Mouse (Mus musculus) 3T3-L1 (cell line): ENCODE results near the gene Nupr1l.
A peak's percentile ranks its signal among the peaks of the same experiment; 100 is the strongest.
"Not testable (repeated sequence)": the region's sequence is repeated elsewhere in the genome, so short reads cannot be mapped to it uniquely, and the experiment has no call there.

Experiments
- DNase-seq: peaks from one replicate; pipeline ENCODE4 v3.0.0-alpha.2; 2015; ENCODE audit warnings: low read depth, low spot score

Nupr1l gene

DNA sequence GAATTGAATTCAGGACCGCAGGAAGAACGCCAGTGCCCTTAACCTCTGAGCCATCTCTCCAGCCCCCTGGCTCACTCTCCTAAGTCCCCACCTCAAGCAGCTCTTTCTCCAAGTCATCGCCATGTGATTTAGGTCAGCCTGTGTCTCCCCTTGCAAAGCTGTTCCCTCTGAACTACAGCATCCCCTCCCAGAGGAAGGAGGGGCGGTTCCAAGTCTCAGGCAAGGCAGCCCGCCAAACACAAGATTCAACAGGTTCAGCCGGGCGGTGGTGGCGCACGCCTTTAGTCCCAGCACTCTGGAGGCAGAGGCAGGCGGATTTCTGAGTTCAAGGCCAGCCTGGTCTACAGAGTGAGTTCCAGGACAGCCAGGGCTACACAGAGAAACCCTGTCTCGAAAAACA, 7.2 kb downstream of the Nupr1l start:
- not testable (repeated sequence) for DNase-seq

DNA sequence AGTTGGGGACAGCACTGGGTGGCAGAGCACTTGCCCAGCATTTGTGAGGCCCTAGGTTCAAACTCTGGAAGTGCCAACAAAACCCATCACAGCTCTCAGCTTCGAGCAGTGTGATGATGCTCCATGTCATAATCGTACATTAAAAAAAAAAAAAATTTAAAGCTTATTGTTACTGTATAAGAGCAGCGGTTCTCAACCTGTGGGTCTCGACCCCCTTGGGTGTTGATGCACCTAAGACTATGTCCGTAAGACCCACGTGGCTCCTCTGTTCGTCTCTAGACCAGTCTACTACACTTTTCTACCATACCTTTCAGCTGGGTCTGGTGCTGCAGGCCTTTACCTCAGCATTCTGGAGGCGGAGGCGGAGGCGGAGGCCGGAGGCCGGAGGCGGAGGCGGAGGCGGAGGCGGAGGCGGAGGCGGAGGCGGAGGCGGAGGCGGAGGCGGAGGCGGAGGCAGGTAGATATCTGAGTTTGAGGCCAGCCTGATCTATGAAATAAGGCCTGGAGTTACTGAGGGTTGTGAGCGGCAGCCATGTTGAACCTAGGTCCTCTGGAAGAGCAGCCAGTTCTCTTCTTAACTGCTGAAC, 9.8 kb downstream of the Nupr1l start:
- DNase-seq = no peak

DNA sequence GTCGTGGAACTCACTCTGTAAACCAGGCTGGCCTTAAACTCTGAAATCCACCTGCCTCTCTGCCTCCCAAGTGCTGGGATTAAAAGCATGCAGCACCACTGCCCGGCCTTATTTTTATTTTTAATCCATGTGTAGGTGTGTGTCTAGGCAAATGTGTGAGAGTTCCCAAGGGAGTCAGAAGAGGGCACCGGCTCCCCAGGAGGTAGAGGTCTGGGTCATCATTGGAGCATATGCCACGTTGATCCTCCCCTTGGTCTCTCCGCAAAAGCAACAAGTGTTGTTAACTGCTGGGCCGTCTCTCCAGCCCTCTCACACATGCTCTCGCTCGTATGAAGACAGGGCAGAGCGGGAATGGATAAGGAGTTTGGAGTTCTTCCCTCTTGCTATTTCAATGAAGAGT, 10.4 kb downstream of the Nupr1l start:
- no peak for DNase-seq

DNA sequence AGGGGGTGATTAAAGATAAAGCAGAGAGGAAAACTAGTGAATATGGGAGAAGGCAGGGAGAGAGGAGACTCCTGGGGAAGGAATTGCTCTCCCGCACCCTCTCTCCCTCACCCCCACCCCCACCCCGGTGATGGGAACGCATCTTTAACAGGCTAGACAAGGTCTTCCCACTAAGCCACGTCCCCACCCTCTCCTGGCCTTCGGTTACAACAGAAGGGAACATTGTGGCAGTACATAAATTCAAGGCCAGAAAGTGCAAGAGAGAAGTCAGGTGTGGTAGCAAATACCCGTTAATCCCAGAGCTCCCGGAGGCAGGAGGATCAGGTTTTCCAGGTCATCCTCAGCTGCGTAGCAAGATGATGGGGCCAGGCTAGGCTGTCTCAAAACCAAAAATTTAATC, 11.0 kb downstream of the Nupr1l start:
- no peak for DNase-seq

DNA sequence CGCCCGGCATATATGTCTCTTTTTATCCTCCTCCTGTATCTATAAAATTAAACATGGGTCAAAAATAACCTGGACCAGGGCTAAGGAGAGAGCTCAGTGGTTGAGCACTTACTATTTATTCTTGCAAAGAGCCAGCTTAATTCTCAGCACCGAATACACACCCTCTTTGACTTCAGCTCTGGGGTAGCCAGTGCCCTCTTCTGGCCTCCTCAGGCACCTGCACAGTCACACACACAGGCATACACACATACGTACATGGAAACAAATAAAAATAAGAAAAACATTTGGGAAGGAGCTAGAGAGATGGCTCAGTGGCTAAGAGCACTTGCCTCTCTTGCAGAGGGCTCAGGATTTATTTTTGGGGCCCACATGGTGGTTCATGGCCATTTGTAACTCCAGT, 13.6 kb downstream of the Nupr1l start:
- DNase-seq = no peak

DNA sequence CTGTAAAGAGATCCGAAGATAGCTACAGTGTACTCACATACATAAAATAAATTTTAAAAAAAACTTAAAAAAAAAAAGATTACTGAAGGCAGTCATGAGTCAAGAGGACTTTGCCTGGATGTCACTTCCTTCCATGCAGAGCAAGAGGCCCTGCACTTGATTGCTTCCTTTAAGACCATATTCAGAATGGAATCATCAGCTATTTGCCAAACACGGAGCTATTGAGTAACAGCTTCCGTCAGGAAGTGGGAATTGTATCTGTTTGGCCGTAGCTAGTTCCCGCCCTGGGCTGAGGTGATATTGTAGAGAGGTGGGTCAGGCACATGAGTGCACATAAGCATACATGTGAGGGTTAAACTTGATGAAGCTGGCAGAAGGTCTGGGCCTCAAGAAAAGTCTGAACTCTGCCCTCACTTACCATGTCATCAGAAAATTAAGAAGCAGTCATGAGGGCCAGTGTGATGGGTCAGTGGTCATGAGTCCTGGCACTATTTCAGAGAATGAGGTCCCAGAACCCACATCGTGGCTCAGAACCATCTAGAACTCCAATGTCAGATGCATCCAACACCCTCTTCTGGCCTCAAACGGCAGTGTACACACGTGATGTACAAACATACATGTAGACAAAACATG, 16.6 kb downstream of the Nupr1l start:
- DNase-seq = no peak

DNA sequence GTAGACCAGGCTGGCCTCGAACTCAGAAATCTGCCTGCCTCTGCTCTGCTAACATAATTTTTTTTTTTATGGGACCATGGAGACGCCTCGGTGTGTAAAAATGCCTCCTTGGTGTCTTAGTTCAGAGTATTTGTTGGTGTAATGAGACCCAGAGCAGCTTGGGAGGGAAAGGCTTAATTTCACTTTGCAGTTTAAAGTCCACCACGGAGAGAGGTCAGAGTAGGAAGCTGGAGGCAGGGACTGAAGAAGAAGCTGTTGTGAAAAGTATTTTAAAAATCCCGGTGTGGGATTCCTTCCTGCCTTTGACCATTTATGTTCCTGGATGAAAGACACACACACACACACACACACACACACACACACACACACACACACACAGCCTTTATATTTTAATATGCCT, 17.6 kb downstream of the Nupr1l start:
- no peak for DNase-seq

DNA sequence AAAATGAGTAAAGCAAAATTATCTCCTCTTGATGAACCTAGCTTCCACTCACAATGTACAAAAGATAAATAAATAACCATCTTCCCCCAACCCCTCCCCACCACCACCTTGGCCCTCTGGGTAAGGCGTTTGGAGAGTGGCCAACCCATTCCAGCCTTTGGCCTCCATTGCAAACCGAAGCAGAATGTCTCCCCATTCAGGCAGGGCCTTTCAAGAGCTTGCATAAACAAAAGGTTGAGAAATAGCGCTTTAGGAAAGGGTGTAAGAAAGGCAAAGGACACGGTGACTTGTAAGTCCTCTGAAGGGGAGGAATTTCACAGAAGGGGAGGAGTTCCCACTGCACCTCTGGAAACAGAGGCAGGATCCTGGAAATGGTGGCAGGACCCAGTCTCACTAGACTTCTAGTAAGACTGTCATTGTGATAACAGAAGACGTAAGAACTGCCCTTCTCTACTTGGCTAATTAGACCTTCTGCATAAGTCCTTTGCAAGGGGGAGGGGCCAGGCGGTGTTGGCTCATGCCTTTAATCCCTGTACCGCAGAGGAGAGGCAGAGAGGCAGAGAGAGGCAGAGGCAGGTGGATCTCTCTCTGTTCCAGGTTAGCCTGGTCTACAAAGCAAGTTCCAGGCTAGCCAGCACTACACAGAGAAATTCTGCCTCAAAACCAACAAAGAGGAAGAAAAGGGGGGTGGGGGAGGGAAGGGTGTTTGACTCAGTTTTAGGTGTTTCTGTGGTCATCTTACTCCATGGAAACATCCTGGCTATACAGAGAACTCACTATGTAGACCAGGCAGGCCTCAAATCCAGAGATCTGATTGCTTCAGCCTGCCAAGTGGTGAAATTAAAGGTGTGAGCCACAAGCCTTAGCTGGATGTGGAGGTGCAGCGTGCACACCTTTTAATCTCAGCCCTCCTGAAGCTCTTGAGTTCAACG, 21.9 kb downstream of the Nupr1l start:
- no peak for DNase-seq

DNA sequence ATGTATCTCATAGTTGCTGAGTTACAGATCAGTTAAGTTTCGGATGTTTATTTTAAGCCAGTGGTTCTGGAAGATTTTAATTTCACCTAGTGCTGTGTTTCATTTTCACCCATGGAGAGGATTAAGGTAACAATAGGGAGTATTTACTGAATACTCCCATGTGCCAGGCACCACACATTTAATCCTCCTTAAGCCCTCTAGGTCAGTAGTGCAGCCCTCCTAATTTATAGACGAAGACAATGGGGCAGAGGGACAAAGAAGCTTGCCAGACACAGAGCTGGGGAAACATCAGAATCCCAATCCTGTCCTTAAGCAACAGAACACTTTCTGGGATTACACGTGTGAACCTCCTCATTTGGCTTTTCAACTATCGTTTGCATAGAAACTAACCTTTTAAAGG, 28.6 kb downstream of the Nupr1l start:
- no peak for DNase-seq

DNA sequence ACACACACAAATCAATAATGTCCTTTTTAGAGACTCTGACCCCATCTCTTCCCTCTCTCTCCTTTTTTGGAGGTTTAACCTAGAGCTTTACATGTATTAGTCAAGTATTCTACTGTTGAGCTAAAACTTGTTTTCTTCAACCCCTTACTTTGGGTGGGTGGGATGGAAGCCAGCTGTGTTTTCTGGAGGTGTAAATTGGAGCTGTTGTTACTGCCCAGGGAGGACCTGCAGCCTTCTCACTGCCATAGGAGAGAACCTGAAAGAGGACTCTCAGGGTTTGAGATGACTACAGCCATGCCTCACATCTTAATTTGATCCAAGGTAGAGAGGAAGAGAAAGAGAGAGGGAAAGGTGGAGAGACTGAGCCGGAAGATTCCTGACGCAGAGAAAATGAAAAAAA, 31.9 kb downstream of the Nupr1l start:
- DNase-seq = no peak

DNA sequence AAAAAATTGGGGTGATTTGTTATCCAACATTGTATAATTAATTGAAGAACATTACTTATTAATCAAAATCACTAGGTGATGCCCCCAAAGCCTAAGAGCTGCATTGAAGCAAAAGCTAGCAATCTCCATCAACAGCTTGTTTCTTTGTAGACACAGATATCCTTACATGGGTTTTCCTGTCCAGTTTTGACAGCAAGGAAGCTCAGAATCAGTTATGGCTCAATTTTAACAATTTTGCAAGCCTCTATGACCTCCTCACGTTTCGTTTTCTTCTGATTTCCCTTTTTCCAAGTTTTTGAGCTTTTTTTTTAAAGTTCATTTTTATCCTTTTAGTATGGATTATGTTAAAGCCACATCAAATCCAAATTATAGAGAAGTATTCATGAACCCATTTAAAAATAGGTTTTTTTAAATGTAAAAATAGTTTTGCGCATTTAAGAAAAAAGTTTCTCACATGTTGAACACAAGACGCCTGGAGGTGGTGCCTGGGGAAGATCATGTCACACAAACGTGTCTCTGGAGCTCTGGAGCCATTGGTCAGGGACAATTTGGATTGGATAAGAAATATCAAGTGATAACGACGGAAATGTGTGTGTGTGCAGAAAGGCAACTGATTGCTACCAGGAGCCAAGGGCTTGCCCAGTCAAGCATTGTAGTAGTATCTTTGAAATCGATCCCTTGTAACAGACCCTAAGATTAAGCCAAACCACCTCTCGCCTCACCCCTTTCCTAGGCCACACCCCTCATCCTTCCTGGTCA, 32.6 kb downstream of the Nupr1l start:
- peak; percentile 36 for DNase-seq

DNA sequence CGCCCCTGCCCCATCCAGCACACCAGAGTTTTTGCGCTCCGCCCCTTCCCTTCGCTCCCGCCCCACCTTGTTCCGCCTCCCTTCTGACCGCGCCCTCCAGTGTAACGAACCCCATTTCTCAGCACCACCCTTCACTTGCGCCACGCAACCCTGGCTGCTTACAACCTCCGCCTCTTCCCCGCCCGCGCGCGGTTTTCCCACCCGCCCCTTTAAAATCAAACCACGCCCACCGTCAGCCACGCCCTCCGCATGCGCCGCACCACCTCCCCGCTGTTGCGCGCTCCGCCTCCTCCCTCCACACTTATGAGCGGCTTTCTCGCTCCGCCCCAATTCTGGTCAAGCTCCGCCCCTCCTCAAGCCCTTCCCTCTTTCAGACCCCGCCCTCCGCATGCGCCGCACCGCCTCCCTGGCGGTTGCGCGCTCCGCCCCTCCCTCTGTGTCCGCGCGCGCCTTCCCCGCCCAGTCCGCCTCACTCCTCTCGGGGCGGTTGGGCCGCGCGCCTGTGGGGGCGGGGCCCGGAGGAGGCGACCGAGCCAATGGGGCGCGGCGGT, 33.2 kb downstream of the Nupr1l start, which contains the start of gene Vkorc1l1:
Gene Vkorc1l1, plus strand, starts transcription at position 476 of the 551 bp plus-strand sequence.
- peak; percentile 98 for DNase-seq

DNA sequence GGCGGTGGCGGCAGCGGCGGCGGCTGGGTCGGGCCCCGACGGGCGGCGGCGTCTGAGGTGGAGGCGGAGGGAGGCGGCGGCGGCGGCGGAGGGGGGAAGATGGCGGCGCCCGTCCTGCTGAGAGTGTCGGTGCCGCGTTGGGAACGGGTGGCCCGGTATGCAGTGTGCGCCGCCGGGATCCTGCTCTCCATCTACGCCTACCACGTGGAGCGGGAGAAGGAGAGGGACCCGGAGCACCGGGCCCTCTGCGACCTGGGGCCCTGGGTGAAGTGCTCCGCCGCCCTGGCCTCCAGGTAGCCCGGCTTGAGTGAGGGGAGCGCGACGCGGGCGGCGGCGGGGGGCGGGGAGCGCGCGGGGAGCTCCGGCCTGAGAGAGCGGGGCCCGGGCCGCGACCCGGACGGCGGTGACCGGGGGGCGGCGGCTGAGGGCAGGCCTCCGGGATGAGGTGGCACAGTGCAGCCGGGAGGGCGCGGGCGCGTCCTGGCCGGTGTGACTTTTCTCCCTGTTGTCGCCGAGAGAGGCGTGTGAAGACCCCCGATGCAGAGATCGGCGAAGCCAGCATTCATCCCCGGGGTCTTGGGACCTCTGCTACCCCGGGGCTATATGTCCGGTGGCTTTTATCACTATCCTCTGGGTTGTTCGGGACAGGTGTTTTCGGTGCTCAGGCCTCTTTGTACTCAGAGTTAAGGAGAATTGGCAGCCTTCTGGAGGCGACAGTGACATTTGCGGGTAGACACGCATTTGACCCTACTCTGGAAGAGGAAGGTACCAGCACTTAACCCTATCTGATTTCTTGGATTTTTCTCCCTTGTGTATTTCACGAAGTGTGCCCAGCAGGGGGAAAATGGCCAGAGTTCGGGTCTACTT, 34.0 kb downstream of the Nupr1l start:
- peak; percentile 46 for DNase-seq

DNA sequence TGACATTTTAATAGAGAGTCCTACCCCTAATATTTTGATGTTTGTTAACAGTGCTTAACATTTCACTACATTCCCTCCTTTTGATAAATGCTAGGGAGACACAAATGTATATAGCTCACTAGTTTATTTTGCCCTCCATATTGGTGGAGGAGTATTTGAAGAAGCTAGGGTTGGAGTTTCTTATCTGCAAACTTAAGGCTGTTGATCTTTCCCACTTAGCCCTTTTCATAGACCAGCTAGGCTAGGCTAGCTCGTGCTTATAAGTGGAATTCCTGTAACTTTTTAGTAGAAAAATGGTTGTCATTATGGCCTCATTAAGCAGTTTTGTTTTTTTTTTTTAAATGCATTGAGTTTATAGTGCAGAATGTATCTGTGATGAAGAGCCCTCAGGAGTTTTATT, 35.1 kb downstream of the Nupr1l start:
- DNase-seq = no peak

DNA sequence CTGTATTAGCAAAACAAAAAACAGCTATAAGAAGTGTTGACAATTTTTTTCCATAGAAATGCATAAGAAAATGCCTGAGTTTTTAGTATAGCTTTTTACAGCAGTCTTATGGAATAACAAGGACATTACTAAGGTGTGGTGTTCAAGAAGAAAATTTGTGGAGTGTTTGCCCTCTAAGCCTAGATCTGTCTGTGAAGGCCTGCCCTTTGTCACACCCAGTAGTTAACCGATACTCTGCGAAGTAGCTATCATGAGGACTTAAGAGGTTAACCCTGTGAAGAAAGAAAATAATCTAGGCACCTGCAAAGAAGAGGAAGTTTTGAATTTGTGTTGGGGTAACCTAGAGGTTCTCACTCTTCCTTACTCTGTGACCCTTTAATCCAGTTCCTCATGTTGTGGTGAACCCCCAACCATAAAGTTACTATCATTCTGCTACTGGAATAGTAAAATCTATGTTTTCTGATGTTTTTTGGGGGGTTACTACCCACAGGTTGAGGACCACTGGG, 39.2 kb downstream of the Nupr1l start:
- no peak for DNase-seq

DNA sequence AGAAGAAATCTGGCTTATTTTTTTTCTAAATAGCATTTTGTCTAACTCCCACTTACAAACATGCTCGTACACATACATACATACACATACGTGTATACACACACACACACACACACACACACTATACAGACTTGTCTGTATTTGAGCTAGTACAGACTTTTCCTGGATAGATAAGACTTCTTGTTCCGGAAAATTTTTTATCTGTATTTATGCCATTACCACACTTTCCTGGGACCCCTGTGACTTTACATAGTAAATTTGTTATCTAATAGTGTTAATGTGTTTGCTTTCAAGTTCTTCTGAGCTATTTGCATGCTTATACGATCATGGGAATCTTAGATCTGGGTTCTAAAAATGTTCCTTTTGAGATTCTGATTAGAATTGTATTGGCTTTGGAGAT, 43.8 kb downstream of the Nupr1l start:
- DNase-seq = no peak

DNA sequence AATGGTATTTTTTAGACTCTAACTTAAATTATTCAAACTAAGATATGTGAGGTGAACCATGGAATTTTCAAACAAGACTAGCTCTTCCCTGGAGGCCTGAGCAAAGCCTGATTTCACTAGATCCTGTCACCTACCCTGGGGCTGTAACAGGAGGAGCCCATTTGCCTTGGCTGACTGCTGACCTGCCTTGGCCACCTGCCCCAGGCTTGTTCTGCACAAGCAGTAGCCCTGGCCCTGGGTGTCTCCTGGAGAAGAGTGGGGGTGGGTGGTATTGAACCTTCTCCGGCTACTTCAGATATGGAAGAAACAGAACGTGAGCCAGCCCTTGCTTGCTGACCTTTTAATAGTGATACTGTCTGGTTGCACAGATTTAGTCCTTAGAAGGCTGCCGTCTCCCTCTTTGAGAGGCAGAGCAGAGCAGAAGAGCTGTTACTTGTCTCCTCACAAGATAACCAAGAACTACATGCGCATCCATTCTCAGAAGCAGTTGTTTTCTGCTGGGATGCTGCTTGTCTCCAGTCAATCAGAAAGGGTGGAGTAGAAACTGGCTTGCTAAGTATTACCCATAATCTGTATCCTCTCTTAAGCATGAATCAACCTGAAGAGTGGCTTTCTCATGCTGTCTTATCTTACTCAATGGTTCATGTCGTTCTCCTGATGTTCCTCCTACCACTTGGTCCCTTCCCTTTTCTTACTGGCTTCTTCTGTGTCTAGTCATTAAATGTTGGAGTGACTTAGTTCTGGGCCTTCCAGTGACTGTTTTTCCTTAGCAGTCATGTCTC, 46.3 kb downstream of the Nupr1l start:
- peak; percentile 37 for DNase-seq

DNA sequence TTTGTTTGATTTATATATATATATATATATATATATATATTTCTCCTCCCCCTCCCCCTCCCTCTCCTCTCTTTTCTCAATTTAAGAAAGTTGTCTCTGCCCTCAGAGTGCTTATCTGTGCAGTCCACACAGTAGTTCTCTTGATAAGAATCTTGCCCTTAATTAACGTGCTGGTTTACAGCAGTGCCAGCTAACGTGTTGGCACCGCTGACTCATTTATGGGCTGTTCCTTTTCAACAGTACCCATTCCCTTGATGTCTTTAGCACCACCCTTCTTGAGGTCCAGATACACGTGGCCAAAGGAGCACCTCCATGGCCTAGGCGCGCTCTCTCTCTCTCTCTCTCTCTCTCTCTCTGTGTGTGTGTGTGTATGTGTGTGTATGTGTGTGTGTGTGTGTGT, 47.5 kb downstream of the Nupr1l start:
- no peak for DNase-seq

DNA sequence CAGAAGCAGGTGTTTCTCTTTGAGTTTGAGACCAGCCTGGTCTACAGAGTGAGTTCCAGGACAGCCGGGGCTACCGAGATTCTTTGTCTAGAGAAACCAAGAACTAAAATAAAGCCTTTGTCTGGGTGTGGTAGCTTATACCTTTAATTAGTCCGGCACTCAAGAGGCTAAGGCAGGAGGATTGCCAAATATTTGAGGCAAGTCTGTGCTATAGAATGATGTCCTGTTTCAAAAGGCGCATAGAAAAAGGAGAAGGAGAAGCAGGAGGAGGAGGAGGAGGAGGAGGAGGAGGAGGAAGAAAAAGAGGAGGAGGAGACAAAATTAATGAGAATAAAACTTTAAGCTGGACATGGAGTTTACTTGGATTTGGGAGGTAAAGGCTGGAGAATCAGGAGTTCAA, 54.9 kb downstream of the Nupr1l start:
- DNase-seq = no peak
